Mouse (Mus musculus) right cerebral cortex, postnatal 14 days (tissue): ENCODE measurements around the gene Nckap5.
A peak's percentile ranks its signal among the peaks of the same experiment; 100 is the strongest.
"Not testable (repeated sequence)": the region's sequence is repeated elsewhere in the genome, so short reads cannot be mapped to it uniquely, and the experiment has no call there.

Experiments
- DNase-seq: peaks from one replicate; pipeline ENCODE4 v3.0.0; 2022

Nckap5 gene

DNA sequence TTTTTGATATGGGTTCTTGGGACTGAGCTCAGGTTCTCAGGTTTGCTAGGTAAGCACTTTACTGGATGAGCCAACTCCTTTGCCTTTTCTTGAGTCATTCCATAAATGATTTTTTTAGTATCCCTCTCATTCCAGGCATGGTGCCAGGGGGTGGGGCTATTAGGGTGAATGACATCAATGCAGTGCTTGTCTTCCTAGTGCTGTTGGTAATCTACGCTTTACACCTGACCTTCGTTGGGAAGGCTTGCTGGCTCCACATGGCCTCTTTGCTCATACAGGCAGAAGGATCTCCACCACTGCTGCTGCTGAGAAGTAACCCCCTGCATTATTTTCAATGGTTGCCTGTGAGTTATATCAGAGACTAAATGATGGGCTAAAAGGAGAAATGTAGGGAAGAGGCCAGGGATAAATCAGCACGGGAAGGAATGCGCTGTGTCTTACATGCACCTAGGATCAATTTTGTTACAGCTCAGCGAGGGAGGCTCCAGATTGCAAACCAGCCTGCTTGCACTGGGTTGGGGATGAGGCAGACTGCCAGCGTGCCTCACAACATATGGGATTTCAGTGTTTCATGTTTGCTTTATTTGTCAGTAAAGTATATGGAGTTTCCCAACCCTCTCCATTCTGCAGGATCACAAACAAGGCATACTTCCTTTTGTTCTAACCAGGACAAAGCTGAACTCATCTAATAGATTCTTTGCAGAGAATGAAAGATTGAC is 676.9 kb downstream of the Nckap5 start:
- DNase-seq: peak; percentile 74

- DNase-seq: peak; percentile 8
These were observed 678.4 kb downstream of the Nckap5 start for GRCm38 (mm10) chr1:126152217-126152616.

- DNase-seq: no peak
These were observed 680.6 kb downstream of the Nckap5 start for GRCm38 (mm10) chr1:126149966-126150365.

- no peak for DNase-seq
These were observed 694.9 kb downstream of the Nckap5 start for GRCm38 (mm10) chr1:126135717-126136116.

DNA sequence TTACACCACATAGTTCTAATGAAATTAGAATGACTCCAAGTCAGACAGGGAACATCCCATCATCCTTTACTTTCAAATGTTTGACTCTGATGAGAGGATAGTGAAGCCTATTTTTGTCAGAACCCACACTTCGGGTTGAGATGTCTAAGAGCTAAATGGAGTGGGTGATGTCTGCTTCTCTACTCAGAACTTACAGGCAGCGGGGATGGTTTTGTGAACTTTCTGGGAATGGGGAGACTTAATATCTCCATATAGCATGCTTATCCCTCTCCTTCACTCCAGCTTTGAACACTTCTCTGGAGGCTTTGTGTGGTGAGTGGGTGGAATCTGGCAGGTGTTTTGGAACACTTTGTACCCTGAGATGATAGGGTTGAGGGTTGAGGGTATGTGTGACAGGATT is 698.3 kb downstream of the Nckap5 start:
- DNase-seq: no peak

DNA sequence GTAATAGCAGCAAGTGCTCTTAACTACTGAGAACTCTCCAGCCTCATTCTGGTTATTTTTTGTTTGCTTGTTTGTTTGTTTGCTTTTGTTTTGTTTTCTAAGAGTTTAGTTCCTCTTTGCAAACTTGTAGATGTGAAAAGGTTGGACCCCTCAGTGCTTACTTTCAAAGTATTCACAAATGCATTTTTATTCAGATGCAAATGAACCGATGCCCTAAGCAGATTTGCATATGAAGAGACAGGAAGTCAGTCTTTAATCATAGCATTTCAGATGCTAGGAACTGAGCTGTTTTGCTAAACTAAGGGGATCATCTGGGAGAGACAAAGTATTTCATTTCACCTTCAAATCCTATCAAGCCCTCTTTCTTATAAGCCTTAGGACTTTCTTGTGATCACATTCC is 701.5 kb downstream of the Nckap5 start:
- no peak for DNase-seq

- DNase-seq: no peak
These were observed 707.5 kb downstream of the Nckap5 start for GRCm38 (mm10) chr1:126123111-126123510.

- no peak for DNase-seq
These were observed 710.1 kb downstream of the Nckap5 start for GRCm38 (mm10) chr1:126120506-126120905.

DNA sequence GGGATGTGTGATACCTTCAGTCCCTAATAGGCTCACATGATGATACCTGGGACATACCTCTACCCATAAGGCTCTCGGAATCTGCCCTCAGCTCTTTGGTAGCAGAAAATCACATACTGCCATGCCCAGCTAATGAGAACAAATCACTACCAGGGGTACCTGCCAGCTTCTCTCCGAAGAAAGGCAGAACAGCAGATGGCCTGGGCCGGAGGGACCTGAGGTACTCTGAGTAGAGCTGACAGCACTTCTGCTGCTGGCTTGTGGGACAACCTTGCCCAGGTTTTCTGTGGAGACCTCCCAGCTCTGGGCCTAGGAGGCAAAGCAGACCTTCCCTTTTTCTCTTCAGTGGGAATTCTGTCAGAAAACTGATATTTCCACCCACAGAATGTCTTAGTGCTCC is 714.6 kb downstream of the Nckap5 start:
- no peak for DNase-seq

- no peak for DNase-seq
These were observed 724.8 kb downstream of the Nckap5 start for GRCm38 (mm10) chr1:126105673-126106256.

DNA sequence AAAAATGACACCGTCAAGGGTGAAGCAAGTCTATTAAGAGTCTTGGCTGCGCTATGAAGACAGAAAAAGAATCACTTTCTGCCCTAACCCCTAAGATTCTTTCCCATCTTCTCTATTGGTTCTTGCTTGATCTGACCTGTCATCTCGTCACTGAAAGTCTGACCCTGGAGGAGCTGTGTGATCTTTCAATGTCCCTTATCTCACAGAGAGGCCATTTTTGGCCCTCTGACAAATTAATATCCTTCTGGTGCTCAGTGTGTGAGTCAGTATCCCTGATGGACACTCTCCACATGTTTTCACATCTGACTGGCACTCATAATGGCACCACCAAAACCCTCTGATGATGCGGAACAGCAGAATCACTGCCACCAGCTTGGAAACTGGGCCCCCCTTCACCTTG is 736.3 kb downstream of the Nckap5 start:
- no peak for DNase-seq

GRCm38 (mm10) chr1:126091979-126092378 is 738.6 kb downstream of the Nckap5 start:
- not testable (repeated sequence) for DNase-seq

DNA sequence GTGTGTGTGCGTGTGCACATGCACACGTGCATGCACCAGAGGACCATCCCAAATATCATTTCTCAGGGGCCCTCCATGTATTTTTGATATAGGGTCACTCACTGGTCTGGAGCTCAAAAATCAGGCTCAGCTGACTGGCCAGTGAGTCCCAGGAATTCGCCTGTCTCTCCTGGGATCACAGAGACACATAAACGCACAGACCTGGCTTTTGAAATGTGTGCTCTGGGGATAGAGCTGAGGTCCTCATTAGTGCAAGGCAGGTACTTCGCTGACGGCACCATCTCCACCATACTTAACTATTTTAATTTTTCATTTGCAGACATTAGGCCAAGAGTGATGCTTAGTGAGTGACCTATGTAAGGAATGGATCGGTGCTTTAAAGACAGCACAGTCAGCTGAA is 743.4 kb downstream of the Nckap5 start:
- no peak for DNase-seq

DNA sequence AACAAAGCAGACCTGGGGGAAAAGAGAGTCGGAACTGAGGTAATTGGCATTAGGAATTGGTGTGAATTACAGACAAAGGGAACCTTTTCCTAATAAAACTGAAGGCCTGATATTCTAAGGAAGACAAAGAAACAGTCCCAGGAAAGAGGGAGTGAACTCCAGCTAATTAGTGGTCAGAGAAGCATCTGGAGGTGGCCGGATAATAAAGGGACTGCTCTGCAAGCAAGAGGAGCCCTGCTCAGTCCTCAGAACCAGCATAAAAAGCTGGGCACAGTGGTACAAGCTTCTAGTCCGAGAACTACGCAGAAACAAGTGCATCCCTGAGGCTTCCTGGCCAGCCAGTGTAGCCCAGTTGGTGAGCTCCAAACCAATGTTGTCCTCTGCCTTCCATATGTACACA is 754.3 kb downstream of the Nckap5 start:
- no peak for DNase-seq

DNA sequence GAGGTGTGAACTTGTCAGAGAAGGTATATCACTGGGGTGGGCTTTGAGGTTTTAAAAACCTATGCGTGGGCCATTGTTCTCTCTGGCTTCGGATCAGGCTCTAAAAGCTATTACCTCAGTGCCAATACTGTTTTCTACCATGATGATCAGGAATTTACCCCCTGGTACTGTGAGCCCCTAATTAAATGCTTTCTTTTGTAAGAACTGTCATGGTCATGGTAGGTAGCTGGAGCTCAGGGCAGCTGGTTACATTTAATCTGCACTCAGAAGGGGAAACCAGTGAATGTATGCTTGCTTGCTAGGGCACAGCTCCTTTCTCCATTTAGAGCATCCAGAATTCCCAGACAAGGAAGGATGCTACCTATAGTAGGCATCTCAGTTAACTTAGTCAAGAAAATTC is 759.7 kb downstream of the Nckap5 start:
- DNase-seq: no peak

GRCm38 (mm10) chr1:126051491-126051890 is 779.1 kb downstream of the Nckap5 start:
- no peak for DNase-seq

DNA sequence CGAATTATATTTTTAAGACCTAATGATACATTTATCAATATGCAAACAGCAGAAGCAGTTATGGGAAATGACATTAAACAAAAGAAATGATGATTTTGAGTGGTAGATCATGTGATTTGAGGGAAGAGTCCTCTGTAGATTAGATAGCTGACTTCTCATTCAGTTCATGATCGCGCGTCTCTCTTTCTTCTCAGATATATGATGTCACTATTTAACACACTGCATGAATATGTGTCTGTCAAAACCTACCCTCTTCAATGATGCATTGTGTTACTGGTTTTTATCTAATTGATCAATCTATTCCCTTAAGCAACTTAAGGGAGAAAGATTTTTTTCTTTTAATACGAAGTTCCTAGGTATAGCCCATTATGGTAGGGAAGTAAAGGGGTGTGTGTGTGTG is 787.7 kb downstream of the Nckap5 start:
- DNase-seq: no peak

- DNase-seq: no peak
These were observed 803.1 kb downstream of the Nckap5 start for GRCm38 (mm10) chr1:126027536-126027935.

DNA sequence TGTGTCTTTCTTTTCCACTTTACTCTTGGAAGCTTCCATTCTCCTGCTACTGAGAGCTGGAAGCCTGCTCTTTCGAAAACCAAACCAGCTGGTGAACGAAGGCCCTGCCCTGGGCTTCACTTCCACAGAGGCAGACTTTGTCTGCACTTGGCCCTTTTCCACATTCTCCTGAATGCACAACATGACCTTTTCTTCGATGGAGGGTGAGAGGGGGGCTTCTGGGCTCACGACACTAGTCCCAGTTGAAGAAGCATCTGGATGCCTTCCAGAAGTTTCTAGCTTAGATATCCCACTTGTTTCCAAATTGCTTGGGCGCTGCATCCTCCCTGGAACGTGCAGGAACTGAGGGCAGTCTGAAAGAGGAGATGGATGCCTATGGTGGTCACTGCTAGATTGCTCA is 806.1 kb downstream of the Nckap5 start:
- DNase-seq: peak; percentile 8

- no peak for DNase-seq
These were observed 807.6 kb downstream of the Nckap5 start for GRCm38 (mm10) chr1:126022959-126023358.

DNA sequence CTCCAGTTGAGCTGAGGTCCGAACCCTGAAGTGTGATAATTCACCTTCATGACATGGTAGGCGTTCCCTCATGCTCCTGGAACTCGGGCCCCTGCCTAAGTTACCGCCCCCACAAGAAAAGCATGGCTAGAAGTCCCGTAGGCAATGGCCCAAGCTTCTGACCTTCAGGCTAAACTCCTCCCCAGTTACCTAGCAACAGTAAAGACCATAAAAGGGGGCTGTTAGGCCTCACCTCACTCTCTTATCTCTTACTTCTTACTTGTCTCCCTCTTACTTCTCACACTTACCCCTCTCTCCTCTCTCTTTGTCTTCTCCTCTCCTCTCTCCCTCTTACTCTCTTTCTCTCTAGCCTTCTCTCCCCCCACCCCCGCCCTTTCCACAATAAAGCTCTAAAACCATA is 811.9 kb downstream of the Nckap5 start:
- not testable (repeated sequence) for DNase-seq

DNA sequence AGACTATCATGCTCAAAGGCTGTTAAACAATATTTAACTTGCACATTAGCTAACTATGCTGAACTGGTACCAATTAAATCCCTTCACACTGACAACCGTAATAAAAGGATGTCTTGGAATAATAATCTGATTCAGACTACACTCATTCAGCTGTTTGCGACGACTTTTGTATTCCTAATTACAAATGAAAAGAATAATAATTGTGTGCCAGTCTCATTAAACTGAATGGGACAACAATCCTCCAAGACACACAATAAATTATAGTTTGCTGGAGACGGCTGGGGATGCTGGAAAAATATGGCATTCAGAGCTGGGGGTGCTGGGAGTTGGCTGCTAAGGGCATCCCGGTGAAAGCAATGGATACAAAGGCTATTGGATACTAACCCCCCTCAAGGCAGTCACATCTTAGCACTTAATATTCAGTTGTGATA is 818.9 kb downstream of the Nckap5 start:
- no peak for DNase-seq

DNA sequence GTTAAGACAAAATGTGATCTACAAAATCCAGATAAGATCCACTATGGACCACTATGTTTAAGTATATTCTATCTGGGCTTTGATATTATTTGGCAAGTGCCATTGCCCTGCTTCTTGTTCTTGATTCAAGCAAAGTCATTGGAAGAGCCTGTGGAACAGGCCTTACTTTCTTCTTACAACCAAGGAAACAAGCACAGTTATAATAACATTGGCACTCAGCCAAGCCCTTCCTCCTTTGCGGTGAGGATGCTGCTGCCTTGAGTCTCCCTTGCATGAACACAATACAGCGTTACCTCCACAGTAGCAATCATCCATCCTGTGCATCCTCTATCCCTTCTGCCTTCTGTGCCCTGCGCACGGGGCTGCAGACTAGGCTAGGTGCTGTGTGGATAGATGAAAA is 823.0 kb downstream of the Nckap5 start:
- DNase-seq: no peak

GRCm38 (mm10) chr1:126005672-126006071 is 824.9 kb downstream of the Nckap5 start:
- no peak for DNase-seq

- DNase-seq: no peak
These were observed 834.1 kb downstream of the Nckap5 start for GRCm38 (mm10) chr1:125996540-125996939.
